Mouse (Mus musculus) kidney, postnatal 36 days (tissue): ENCODE data around the gene Gm11492.
A peak's percentile ranks its signal among the peaks of the same experiment; 100 is the strongest.

Experiments
- DNase-seq, 2 experiments: peaks; one replicate each; pipeline ENCODE4 v3.0.0; 2021 to 2022; ENCODE audit warnings: mixed read lengths in 2 of 2

Gene Gm11492

GRCm38 (mm10) chr11:87566501-87566900, at the start of gene Gm11492:
TSS of gene Gm11492 (plus strand) at chr11:87566653.
- no peak for DNase-seq

DNA sequence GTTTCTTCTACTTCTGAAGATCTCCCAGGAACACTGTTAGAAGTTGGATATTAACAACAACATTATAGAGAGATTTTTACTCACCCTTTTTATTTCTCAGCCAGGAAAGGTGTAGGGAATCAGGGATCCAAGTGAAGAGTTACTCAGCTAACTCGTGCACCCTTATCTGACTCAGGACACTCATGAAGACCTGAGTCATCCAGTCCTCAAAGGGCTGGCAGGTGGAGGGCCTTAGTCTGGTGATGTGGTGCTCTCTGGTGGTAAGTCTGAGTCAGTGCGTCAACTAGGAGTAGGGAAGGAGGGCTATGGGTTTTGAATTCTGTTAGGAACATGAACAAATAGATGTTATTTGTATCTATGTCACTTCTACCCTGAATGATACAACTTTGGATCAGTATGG, 47.2 kb upstream of the Gm11492 start:
- DNase-seq: peak; percentile 21 to 41

- no peak for DNase-seq
Measured at GRCm38 (mm10) chr11:87523466-87523865, 43.0 kb upstream of the Gm11492 start.

GRCm38 (mm10) chr11:87523967-87524366, 42.5 kb upstream of the Gm11492 start:
- no peak for DNase-seq

- DNase-seq: no peak
Measured at GRCm38 (mm10) chr11:87524780-87525179, 41.7 kb upstream of the Gm11492 start.

DNA sequence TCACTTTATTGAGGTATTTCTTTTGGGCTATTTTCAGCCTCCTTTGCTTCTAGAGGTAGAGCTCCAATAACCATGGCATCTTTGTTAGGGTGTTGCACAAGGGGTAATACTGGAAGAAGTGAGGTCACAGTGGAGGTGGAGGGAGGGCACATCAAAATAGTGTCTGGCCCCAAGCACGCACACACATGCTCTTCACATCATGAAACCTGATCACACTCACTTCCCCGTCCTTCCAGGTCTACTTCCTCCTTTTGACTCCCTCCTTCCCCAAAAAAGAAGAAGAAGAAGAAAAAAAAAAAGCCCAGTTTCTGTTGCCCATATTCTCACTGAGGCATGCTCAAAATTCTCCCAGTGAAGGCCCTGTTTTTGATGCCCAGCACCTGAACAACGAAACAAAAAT, 39.1 kb upstream of the Gm11492 start:
- no peak for DNase-seq

DNA sequence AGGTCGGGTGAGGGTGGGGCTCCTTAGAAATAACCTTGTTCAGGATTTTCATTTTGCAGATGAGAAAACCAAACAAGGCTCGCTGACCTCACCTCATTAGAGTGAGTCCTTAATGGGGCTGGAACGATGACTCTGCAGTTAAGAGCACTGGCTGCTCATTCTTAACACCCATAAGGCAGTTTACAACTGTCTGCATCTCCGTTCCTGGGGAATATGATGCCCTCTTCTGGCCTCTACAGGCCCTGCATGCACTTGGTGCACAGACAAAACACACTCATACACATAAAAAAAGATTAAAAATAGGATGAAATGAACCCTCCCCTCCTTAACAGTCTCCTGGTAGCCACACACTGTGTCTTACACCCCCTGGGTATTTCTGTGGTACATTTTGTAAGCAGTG, 38.5 kb upstream of the Gm11492 start:
- peak in 1 of 2 experiments; percentile 12 for DNase-seq

DNA sequence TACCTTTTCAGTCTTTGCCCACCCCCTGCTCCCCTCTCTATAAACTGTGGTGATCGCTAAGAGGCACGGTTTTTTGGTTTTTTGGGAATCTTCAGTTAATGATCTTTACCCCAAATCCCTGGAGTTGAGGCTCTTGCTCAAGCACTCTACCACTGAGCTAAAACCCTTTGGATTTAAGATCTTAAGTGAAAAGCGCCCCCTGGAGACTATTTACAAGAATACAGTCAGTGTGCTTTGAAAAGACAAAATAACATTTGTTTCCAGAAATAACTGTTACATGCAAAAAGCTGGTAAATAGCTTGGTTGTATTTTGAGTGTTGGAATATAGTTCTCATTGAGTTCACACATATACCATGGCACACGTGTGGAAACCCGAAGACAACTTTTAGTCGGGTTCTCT, 34.8 kb upstream of the Gm11492 start:
- no peak for DNase-seq

DNA sequence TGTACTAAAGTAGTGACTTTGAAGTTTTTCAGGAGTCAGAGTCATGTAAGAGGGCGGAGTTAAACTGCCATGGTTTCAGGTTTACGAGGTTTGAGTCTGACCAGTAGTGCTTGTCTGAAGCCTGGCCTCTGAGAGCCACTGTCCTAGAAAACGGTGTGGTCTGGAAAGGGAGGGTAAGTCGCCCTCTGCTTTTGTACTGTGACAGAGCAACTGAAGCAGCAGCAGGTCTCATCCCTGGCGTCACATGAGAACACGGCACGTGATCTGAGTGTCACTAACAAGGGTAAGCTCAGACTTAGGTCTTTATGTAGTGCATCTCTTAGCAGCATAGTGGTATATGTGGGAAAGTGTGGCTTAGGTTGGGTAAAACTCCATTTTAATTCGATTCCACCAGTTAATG, 24.2 kb upstream of the Gm11492 start:
- peak in 1 of 2 experiments; percentile 4 for DNase-seq

- no peak for DNase-seq
Measured at GRCm38 (mm10) chr11:87542906-87543305, 23.5 kb upstream of the Gm11492 start.

DNA sequence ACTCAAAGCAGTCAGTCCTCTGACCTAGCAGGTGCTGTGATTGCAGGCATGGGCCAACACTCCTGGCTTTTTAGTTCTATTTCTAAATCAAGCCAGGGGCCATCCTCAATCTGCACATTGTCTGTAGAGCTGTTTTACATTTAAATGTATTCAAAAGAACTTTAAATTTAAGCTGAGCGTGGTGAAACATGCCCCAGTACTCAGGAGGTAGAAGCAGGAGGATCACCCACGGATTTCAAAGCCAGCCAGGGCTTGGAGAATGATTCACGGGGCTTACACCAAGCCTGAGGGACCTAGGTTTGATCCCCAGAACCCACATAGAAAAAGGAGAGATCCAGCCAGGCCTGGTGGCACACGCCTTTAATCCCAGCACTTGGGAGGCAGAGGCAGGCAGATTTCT, 13.1 kb upstream of the Gm11492 start:
- DNase-seq: no peak

- no peak for DNase-seq
Measured at GRCm38 (mm10) chr11:87554386-87554785, 12.1 kb upstream of the Gm11492 start.

GRCm38 (mm10) chr11:87555106-87555703, 11.2 kb upstream of the Gm11492 start:
- DNase-seq: no peak

DNA sequence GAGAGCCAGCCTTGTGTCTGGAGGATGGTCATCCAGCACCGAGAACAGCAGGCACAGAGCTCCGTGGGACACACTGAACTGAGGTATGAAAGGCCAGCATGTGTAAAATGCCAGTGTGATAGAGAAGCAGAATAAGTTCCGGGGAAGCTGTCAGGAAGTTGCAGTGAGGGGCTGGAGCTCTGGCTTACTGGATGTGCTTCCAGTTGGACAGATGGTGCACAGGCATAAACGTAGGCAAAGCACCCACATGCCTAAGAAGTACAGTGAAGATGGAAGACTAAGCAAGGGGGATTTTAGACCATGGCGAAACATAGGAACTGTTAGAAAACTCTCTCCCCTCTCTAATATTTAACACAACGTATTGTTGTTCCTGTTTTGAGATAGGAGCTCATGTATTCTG, 5.2 kb upstream of the Gm11492 start:
- DNase-seq: no peak

- DNase-seq: no peak
Measured at GRCm38 (mm10) chr11:87568255-87568953, 2.0 kb downstream of the Gm11492 start, which contains the start of gene Sept4. TSS of gene Sept4 (plus strand) at chr11:87568903.

DNA sequence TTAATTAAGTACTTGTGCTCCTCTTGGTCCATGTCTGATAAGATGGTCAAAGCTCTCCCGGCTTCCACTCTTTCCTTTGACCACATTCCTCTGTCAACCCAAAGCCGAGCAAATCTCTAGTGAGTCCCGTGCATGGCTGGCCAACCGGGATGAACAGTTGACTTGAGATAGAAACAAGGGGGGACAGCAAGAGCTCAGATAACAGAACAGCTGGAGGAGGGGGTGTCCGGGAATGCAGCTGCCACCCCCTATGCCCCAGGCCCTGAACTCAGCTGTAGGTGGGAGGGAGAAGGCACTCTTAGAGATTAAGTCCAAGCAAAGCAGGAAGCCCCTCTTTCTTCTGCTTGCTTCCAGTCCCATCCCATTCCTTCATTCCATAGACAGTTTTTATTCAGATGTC, 4.3 kb downstream of the Gm11492 start:
- no peak for DNase-seq

DNA sequence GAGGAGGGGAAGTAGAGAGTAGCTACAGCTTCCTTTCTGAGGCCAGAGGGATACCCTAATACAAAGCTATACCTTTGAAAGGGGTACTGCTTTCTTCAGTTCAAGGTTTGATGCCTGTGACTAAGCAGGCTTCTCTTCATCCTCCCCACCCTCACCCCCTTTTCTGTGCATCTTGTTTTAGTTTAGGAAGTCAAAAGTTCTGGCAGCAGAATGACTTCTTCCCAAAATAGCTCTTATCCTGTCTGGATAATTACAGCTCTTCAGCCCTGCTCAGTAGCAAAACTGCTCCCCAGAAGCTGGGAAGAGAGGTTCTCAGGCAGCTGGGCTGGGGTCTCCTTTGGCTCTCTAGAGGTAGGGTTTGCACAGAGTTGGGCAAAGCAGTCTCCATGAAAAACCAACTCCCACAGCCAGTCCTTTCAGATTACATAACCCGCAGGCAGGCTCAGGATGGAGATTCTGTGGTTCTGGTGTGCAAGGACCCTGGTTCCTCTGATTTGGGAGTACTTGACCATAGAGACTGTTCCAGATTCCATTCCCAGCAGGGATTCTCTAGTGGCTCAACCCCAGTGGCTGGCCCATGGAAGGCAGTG, 5.0 kb downstream of the Gm11492 start:
- DNase-seq: peak in 1 of 2 experiments; percentile 2

GRCm38 (mm10) chr11:87573751-87574150, 7.3 kb downstream of the Gm11492 start:
- no peak for DNase-seq

DNA sequence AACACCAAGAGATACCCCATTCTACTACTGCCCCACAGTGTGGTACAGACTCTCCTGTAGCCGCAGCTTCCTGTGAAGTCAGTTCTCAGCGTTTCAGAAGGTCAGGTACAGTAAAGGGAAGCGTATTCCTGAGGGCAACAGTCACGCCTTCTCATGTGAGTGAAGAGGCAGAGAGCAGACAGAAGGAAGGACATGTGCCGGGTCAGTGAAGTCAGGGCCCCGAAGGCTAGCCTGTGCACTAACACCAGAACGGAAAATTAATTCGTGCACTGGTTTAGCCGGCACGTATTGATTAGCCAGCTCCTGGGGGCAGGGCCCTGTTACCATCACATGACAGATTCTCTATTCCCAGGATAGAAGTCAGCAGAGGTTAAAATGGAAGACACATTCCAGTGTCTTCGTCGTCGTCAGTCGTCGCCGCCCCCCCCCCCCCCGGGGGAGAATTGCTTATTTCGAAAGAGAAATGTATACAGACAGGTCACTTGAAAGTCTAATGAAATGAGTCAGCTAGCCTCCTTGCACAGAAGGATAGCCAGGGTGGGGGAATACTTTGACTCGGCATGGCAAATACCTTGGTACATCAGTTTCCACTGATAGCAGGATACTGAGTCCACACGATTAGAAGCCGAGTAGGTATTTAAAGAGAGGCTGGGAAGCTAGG, 8.2 kb downstream of the Gm11492 start:
- DNase-seq: no peak

DNA sequence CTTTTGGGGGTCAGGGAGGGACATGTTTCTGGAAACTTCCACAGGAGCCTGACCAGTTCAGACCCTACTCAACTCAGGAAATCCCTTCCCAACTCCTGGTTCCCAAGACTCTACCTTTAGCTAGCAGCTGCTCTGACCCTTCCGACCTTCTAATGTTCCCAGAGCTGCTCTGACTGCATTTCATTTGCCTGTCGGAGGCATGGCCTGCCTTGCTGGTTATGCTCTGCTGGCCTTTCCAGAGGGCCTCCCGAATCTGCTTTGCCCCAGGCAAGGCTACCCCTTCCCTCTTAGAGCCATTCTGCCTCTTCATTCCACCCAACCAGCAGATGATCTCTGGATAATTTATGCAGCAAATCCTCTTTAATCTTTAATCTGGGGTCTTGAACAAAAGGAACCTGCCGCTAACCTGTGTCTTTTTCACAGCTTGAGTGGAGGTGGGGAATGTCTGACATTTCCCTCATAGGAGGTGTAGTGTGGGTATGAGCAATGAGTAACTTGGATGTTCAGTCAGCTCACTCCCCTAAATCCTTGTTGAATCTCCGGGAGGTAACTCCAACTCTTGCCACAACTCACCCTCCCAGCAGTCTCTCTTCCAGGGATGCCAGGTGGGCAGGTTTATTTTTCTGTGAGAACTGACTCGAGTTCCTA, 11.3 kb downstream of the Gm11492 start:
- peak; percentile 41 to 43 for DNase-seq

DNA sequence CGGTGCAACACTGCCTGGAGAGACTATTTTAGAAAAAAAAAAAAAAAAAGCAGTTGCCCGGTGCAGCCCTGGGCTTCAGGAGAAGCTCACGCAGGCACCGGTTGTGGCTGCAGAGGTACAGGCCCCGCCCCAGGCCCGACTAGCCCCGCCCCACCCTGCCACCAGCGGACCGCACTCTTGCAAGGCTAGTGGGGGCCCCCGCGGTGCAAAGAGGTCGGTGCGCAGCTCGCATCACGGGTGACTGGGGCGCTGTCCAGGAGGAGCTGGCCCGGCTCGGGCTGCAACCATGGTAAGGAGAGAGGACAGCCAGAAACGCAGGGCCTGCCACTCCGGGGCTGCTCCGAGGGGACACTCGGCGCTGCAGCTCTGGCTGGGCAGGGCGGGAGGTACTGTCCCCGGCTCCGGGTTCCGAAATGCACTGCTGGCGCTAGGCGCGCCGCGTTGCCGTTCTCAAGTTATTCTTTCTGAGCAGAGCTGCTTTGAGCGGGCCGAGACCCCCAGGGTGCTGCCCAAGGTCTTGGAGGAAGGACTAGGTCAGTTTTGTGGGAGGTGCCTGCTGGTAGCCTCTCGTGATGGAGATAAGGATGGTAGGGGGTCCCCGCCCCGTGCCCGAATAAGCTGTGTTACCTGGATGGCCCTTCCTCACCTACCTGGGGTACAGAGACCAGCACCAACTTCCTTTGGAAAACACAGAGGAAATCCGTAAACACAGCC, 12.0 kb downstream of the Gm11492 start:
- peak; percentile 78 to 89 for DNase-seq

GRCm38 (mm10) chr11:87578963-87579601, 12.6 kb downstream of the Gm11492 start:
- peak; percentile 42 to 53 for DNase-seq
